Mouse (Mus musculus) T-helper 1 cell (primary cell): ENCODE measurements around the gene Zbtb24.

Experiments
- in situ Hi-C: fragments of 300-600 bp; cut with MboI, MseI; formaldehyde crosslinking; loops from one replicate; pipeline ENCODE4 v1.15.1; 2025; ENCODE audit warnings: high pct_unique_total_duplicates

Zbtb24 gene

DNA sequence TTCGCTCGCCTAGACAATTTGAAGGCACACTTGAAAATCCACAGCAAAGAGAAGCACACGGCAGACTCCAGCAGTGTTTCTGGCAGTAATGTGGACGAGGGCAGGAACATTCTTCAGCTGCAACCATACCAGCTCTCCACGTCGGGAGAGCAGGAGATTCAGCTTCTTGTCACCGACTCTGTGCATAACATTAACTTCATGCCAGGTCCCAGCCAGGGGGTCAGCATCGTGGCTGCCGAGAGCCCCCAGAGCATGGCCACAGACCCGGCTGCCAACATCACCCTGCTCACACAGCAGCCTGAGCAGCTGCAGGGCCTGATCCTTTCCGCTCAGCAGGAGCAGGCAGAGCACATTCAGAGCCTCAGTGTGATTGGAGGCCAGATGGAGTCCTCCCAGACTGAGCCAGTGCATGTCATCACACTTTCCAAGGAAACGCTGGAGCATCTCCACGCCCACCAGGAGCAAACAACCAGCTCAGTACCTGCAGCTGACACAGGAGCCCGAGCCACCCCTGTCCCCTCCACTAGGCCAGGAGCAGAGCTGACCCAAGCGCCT is 14.3 kb downstream of the Zbtb24 start:
- in situ Hi-C loops = no loop called here

DNA sequence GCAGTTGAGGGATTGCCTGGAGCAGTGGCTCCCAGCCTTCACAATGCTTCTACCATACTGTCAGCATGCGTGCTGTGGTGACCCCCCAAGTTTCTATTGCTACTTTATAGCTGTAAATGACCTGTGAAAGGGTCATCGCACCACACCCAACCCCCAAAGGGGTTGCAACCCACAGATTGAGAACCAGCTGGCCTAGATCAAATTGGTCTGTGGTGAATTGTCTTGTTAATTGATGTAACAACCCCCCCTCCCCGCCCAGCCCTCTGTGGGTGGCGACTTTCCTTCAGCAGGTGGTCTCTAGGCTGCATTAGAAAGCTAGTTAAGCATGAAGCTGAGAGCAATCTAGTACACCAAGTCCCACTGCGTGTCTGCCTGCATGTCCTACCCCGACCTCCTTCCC is 17.1 kb downstream of the Zbtb24 start:
- in situ Hi-C loops = no loop called here

DNA sequence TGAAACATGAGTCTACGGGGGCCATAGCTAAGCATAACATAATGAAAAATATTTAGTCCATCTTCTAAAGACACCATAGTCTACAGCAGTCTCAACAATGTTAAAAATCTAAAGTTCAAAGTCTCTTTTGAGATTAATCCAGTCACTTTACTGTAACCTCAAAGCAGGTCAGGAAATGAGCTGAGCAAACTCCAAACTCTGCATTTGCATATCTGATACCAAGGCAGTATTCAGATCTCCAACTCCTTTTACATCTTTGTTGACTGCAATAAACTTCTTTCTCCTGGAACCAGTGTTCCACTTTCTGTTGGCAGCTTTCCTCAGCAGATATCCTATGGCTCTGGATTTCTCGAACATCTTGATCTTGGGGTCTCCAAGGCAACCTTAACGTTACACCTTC is 20.5 kb downstream of the Zbtb24 start:
- in situ Hi-C loops = loop anchor here (10.0 kb wide), 1 partner anchor 1996 kb away; no protein-coding TSS in a partner anchor

DNA sequence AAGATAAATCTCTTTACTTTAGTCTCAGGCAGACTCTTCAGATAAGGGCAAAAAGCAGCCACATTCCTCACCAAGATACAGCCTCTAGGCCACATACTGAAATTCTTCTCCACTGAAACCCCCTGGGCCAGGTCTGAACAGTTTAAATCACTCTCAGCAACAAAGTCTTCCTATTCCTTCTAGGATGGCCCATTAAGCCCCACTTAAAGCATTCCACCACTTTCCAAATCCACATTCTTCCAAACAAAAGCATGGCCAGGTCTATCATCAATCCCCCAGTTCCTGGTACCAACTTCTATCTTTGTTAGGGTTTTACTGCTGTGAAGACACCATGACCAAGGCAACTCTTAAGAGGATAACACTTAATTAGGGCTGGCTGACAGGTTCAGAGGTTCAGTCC is 22.4 kb downstream of the Zbtb24 start:
- in situ Hi-C loops = loop anchor here (10.0 kb wide), 1 partner anchor 1998 kb away; no protein-coding TSS in a partner anchor

DNA sequence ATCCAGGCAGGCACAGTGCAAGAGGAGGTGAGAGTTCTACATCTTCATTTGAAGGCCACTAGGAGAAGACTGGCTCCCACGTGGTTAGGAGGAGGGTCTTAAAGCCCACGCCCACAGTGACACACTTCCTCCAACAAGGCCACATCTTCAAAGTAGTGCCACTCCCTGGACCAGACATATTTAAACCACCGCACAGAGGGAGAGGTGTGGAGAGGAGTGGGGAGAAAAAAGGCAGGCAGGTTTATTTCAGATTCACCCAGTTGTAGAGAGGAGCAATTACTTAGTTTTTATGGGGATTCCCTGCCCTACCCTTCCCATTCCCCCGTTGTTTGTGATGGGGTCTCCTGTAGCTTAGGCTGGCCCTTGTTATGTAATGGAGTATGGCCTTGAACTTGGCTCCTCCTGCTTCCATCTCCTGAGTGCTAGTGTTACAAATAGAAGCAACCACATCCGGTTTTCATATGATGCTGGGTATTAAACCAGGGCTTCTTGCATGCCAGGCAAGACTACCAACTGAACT is 22.8 kb downstream of the Zbtb24 start:
- in situ Hi-C loops = loop anchor here (10.0 kb wide), 1 partner anchor 1998 kb away; no protein-coding TSS in a partner anchor

DNA sequence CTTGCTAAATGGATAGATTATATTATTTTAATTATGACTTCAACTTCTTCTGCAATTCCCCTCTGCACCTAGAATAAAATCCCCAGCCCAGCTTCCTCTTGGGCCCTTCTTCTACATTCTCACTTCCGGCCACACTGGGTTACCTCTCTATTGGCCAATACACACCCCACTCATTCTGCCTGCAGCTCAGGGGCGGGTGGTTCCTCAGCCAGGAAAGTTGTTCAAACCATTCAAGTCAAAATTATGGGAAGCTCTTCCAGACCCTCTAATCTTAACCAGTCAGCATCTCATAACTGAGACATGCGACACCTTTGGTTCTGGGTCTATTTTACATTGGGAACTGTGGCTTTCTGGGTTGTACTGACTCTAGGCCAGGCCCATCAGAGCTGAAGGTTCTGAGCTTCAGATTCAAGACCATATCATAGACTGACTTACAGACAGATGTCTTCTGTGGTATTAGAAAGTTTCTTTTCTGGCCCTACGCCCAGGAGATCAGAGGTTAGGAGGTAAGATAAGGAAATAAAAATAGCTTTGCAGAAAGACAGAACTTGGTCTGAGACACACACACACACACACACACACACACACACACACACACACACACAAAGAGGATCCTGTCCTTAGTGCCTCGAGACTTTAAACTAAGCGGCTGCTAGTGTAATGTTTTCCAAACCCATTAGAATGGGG is 23.7 kb downstream of the Zbtb24 start:
- in situ Hi-C loops = loop anchor here (10.0 kb wide), 1 partner anchor 1999 kb away; no protein-coding TSS in a partner anchor

DNA sequence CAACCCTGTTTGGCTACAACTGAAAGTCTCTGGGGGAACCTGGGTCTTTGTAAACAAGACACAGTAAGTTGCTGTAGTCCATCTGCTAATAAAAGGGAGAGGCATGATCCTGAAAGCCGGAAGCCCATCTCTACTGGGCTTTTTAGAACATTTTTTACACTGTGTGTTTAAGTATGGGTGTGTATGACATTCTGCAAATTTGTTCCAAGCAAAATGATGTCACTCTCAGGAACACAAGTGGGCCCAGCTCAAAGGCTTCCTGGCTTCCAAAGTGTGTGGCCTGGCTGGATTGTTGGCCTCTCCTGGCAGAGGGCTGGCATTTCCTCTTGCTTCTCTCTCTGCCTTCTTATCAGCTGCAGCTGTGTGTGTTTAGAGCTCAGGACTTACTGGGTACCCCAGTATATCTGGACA is 24.8 kb downstream of the Zbtb24 start:
- in situ Hi-C loops = loop anchor here (5.0 to 10.0 kb wide), 2 partner anchors 173 to 2000 kb away; partner anchors contain the start of genes Ak9 and Fig4

DNA sequence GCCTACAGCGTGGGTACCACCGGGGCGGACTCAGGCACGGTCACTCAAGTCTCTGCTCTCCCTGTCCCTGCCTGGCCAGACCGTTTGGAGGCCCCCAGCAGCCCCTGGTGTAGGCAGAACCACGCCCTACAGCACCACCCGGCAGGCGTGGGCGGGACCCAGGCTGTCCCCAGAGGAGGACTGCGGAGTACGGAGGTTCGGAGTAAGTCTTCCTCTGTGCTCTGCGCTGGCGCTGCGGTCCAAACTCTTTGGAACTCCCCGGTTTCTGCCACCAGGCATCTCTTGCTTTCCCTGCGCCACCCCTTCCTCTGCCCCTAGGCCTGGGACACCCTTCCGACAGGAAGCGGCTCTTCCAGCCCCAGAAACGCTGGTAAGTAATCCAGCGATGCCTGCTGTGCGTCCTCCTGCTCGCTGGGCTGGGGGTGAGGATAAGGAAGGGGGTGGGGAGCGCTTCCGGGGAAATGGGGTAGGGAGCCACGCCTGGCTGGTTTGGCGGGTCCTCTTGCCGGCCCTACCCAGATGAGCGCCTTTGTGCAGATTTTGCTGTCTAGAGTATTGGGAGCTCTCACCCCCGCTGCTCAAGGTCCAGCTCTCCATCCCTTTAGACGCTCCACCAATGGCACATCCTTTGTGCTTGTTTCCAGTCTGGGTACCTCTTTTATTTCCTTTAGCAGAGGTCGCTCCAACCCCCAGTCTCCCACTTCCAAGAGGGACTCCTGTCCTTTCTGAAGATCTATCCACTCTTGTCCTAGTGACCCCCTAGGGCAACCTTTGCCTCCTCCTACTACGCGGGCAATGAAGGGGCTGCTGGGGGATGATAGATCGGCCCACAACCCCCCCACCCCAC is 26.2 kb downstream of the Zbtb24 start, which contains the start of gene Mical1:
Gene Mical1 (plus strand): TSS at position 144 of the 847 bp plus-strand sequence.
- in situ Hi-C loops = loop anchor here (5.0 to 10.0 kb wide), 2 partner anchors 174 to 2002 kb away; partner anchors contain the start of genes Ak9 and Fig4

DNA sequence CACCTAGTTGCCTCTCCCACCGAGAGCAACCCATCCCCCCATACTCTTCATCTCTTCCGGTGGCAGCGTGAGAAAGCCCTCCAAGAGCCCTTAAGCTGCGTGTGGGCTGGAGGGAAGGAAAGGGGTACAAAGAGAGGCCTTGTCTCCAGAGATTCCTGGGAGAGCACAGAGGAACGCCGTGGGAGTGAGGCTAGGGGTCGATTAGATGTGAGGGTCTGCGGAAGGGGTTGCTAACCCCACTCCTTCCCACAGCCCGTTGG is 26.8 kb downstream of the Zbtb24 start:
- in situ Hi-C loops = loop anchor here (5.0 to 10.0 kb wide), 2 partner anchors 175 to 2002 kb away; partner anchors contain the start of genes Ak9 and Fig4

DNA sequence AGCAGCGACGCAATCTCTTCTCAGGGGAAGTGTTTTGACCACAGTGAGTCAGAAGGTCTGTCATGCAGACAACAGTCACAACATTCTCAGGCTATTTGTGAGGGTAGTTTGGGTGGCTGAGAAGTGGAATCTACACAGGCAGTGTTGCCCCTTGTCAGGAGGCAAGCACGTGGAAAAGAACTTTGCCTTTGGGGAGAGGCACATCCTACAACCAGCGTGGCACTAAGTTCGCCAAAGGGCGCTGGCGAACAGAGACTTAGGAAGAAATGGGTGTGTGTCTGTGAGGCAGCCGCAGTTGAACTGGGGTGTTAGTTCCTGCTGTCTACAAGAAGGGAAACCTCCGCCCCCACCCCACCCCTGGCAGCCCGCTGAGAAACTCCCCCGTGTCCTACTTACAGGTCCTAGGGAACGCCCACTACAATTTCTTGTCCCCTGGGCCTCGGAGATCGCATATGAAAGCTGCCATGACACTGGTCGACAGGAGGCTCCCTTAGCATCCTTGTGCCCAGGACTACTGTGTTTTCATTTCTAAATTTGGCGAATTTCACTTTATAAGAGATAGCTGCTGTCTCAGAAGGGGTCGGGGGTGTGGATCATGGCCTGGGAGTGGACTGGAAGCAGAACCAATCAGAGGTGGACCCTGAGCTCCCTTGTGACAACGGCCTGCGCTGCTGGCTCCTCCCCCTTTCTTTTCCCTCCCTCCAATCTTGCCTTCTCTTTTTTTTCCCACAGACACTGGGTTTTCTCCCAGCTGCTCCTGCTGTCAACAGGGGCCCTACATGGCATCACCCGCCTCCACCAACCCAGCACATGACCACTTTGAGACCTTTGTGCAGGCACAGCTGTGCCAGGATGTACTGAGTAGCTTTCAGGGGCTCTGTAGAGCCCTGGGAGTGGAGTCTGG is 27.3 kb downstream of the Zbtb24 start:
- in situ Hi-C loops = loop anchor here (5.0 to 10.0 kb wide), 2 partner anchors 175 to 2003 kb away; partner anchors contain the start of genes Ak9 and Fig4

DNA sequence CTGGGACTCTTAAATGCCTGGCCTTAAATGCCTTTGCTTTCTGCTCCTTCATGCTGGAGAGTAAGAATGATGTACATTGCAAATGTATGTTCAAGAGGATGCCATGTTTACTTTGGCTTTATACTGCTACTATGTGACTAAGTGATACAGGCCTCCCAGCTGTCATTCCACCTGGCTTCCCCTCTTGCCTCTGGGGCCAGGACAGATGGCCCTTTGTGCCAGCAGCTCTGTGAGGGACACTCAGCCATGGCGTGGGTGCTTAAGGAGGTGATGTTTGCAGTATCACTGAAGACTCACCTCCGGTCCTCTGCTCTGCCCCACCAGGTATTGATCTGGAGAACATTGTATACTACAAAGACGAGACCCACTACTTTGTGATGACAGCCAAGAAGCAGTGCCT is 29.8 kb downstream of the Zbtb24 start:
- in situ Hi-C loops = loop anchor here (5.0 to 10.0 kb wide), 2 partner anchors 178 to 2005 kb away; partner anchors contain the start of genes Ak9 and Fig4

DNA sequence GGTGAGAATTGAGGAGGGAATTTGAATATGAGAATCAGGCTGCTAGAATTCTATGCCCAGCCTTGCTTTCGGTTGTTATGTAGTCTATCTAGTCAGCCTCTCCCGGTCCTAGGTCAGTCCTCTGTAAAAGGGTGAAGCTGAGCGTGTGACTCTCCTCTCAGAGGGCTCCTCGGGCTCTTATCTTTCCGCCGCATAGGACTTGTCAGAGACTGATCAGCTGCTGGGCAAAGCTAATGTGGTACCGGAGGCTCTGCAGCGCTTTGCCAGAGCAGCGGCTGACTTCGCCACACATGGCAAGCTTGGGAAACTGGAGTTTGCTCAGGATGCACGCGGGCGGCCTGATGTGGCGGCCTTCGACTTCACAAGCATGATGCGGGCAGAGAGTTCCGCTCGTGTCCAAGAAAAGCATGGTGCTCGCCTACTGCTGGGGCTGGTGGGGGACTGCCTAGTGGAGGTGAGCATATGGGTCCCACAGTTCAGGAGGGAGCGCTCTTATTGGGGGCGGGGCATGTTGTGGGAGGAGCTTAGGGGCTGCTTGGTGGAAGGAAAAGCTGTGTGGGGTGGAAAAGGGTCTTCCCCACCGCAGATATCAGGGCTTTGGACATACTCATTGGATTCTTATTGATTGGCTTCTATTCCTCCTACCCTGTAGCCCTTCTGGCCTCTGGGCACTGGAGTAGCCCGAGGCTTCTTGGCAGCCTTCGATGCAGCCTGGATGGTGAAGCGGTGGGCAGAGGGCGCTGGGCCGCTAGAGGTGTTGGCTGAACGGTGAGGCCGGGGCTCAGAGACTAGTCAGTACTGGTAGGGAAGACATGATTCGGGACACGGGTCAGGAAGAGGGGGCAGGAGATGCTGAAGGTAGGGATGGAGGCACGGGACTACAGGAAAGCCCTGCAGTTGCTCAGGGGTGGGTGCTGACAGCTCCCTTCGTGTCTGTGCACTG is 31.0 kb downstream of the Zbtb24 start:
- in situ Hi-C loops = no loop called here

DNA sequence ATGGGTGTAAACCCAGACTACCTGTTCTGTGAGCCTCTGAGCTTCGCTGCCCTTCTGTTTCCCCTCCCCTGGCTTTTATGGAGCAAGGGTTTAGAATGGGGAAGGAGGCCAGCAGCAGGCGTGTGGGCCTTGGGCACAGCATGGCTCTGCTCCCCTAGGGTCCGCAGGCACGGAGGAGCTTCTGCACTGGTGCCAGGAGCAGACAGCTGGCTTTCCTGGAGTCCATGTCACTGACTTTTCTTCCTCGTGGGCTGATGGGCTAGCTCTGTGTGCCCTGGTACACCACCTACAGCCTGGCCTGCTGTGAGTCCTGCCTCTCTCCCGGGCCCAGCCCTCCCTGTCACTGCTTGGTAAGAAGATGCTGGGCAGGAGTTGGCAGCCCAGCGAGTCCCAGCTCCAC is 32.3 kb downstream of the Zbtb24 start:
- in situ Hi-C loops = no loop called here

DNA sequence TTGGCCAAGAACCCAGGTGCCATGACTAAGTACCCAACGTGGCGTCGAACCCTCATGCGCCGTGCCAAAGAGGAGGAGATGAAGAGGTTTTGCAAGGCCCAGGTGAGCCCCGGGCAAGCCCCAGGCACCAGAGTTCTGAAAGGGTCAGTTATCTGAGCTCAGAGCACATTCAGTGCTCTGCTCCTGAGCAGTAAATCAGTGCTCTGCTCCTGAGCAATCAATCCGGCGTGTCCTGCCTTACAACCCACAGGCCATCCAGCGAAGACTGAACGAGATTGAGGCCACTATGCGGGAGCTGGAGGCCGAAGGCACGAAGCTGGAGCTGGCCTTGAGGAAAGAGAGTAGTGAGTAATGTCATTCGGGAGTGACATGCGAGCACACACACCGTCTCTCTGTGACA is 35.6 kb downstream of the Zbtb24 start:
- in situ Hi-C loops = loop anchor here (5.0 kb wide), 1 partner anchor 33 kb away; the partner anchor contains the start of gene Zbtb24

DNA sequence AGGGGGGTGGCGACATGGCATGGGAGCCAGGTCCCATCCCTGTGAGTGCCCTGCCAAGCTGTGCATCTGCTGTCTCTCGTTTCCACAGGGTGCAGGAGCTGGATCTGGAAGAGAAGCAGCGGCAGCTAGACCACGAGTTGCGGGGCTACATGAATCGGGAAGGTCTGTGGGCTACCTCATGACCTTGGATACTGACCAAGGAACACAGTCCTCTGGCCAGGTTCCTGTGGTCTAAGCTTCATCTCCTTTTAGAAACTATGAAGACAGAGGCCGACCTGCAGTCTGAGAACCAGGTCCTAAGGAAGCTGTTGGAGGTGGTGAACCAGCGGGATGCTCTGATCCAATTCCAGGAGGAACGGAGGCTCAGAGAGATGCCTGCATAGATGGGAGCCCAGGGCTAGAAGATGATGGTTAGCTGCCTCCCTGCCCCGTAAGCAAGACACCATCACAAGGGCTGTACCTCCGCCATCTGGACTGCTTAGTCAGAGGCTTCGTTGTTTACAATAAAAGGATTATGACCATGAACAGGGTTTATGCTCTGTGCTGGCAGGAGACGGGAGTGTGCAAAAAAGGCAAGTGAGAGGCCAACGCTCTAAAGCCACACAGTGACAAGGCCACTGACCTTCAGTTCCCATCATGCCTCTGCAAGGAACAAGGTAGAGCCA is 36.5 kb downstream of the Zbtb24 start:
- in situ Hi-C loops = loop anchor here (5.0 kb wide), 1 partner anchor 34 kb away; the partner anchor contains the start of gene Zbtb24

DNA sequence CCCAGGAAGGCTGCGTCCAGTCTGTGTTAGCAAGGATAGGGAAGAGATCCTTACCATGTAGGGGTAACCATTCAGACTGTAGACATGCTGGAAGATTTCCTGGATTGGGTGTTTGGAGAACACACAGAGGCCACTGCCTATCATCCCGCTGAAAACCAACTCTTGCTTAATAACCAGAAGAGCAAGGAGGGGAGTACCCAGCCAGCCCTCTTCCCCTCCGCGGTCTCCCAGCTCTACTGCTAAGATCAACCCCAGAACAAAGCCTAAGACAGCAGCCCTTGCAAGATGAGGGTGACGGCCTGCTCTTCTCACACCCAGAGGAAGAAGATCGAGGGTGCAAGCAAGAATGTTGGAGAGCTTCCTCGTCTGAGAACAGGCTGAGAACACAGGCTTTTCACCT is 38.7 kb downstream of the Zbtb24 start:
- in situ Hi-C loops = loop anchor here (5.0 kb wide), 1 partner anchor 37 kb away; the partner anchor contains the start of gene Zbtb24

DNA sequence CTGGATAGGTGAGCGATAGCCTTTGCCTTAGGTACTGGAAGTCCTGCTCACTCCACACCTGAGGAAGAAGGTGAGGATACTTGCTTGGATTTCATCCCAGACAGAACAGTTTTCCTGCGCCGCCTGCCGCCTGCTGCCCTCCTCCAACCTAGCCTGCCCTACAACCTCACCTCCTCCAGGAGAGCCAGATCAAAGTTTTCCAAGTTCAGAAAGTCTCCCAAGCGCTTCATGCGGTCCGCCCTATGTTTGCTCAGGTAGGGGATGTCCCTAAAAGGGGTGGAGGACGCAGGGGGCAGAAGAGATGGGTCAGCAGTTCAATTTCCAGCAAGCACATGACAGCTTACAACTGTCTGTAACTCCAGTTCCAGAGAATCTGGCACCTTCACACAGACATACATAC is 39.1 kb downstream of the Zbtb24 start:
- in situ Hi-C loops = loop anchor here (5.0 kb wide), 1 partner anchor 37 kb away; the partner anchor contains the start of gene Zbtb24

DNA sequence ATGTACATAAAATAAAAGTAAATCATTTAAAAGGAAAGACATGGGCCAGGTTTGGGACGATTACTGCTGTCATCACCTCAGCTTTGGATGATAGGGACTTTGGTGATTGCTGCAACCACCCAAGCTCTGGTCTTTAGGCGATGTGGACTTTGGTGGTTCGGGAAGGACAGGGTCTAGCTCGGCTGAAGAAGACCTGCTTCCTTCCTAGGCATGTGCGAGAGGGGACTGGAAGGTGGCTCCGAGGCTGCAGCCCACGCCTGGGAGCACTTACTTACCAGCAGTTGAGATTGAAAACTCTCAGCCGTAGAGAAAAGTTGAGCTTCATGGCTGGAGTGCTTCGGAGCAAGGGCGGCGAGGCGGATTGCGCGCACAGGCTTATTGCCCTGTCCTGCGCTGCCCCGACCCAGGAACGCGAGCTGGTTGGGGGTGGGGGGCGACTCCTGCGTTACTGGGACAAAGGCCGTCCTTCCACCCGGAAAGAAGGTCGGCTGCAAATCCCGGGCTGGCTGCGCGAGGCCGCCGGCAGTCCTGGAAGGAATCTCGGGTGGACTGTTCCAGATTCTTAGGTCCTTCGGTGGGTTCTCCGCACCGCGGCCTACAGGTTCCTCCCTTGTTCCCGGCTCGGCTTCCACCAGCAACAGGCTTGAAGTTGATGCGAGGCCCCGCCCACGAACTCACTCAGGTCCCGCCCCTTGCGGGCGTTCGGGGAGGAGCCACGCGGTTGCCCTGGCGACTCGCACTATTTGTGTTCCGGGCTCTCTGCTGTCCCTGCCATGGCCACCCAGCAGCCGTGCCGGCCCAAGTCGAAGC is 39.7 kb downstream of the Zbtb24 start, which contains the start of the genes Smpd2 and Ppil6:
Gene Smpd2 (minus strand): TSS at position 662 of the 810 bp plus-strand sequence.
Gene Ppil6 (plus strand): TSS at position 732 of the 810 bp plus-strand sequence.
- in situ Hi-C loops = loop anchor here (5.0 kb wide), 1 partner anchor 38 kb away; the partner anchor contains the start of gene Zbtb24
